Mouse (Mus musculus): ENCODE results near the gene Usp21.

DNA sequence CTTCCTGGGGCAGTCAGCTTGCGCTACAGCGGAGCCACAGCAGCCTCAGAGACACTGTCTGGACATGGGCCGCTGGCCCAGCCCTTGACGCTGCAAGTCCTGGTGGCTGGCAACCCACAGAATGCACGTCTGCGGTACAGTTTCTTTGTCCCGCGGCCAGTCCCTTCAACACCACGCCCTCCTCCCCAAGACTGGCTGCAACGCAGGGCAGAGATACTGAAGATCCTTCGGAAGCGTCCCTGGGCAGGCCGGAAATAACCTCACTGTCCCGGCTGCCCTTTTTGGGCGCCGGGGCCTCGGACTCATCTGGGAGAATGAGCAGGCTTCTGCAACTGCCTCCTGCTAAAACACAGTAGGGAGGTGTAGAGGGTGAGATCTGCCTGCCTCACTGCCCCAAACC is 28.9 kb downstream of the Usp21 start:
- TF ChIP-seq NELFE (IDR thresholded peaks at IDR 0.05; ENCODE audit: low read depth, low read length), result no peak
- no peak for TF ChIP-seq ZNF384 (IDR thresholded peaks at IDR 0.05; ENCODE audit: low read depth, low read length)
- TF ChIP-seq GATA1 (IDR thresholded peaks at IDR 0.05; ENCODE audit: low read depth, low read length), result no peak
- no peak for TF ChIP-seq POLR2A (IDR thresholded peaks at IDR 0.05; ENCODE audit: control insufficient read depth in 1 of 2, insufficient read depth in 1 of 2, low read depth in 1 of 2, low read length in 2 of 2, poor library complexity in 1 of 2)
- no peak for TF ChIP-seq CTCF (IDR thresholded peaks at IDR 0.05 in 2 of 3, conservative IDR thresholded peaks at IDR 0.05 in 1 of 3; ENCODE audit: control insufficient read depth in 1 of 3, insufficient read depth in 1 of 3, low read depth in 2 of 3, low read length in 3 of 3, poor library complexity in 1 of 3, severe bottlenecking in 1 of 3)
- TF ChIP-seq EP300 (IDR thresholded peaks at IDR 0.05; ENCODE audit: low read depth in 1 of 2, low read length in 2 of 2), result no peak
- no peak for TF ChIP-seq TBP (IDR thresholded peaks at IDR 0.05; ENCODE audit: low read depth, low read length)
- no peak for TF ChIP-seq TCF12 (IDR thresholded peaks at IDR 0.05; ENCODE audit: low read depth, low read length)
- no peak for TF ChIP-seq HCFC1 (IDR thresholded peaks at IDR 0.05; ENCODE audit: low read depth, low read length)
- TF ChIP-seq MEF2A (IDR thresholded peaks at IDR 0.05; ENCODE audit: extremely low read depth, insufficient replicate concordance, low read depth, low read length, poor library complexity, severe bottlenecking), result no peak
- no peak for TF ChIP-seq POLR2AphosphoS5 (IDR thresholded peaks at IDR 0.05; ENCODE audit: borderline replicate concordance, low read depth, low read length)
- TF ChIP-seq E2F4 (IDR thresholded peaks at IDR 0.05; ENCODE audit: borderline replicate concordance, low read depth, low read length), result no peak
- no peak for TF ChIP-seq SMC3 (IDR thresholded peaks at IDR 0.05; ENCODE audit: low read depth, low read length)
- TF ChIP-seq MAX (IDR thresholded peaks at IDR 0.05; ENCODE audit: low read length), result no peak
